Mouse (Mus musculus) cerebellum, postnatal 36 days (tissue): ENCODE data around the gene Calr.
A peak's percentile ranks its signal among the peaks of the same experiment; 100 is the strongest.

ENCODE experiments used
- DNase-seq, 2 experiments: peaks; one replicate each; pipeline ENCODE4 v3.0.0; 2021 to 2022; ENCODE audit warnings: mixed read lengths in 2 of 2

Calr gene

GRCm38 (mm10) chr8:84846722-84847572 lies at the start of gene Calr:
Calr (minus strand) TSS chr8:84846934.
- peak; percentile 98 to 100 for DNase-seq

GRCm38 (mm10) chr8:84895963-84896362 lies 49.2 kb upstream of the Calr start:
- DNase-seq: no peak

GRCm38 (mm10) chr8:84893709-84894134 lies 47.0 kb upstream of the Calr start, which contains the start of gene Gcdh:
Gcdh (minus strand) TSS chr8:84893921.
- peak; percentile 90 to 92 for DNase-seq

GRCm38 (mm10) chr8:84892993-84893708 lies 46.4 kb upstream of the Calr start:
- no peak for DNase-seq

GRCm38 (mm10) chr8:84889141-84889540 lies 42.4 kb upstream of the Calr start:
- no peak for DNase-seq

- DNase-seq: no peak
These were observed 41.5 kb upstream of the Calr start for GRCm38 (mm10) chr8:84888280-84888679.

GRCm38 (mm10) chr8:84884728-84885127 lies 38.0 kb upstream of the Calr start:
- DNase-seq: no peak

- no peak for DNase-seq
These were observed 32.2 kb upstream of the Calr start for GRCm38 (mm10) chr8:84878915-84879314.

GRCm38 (mm10) chr8:84877297-84878035 lies 30.7 kb upstream of the Calr start:
- peak; percentile 82 for DNase-seq

- no peak for DNase-seq
These were observed 27.6 kb upstream of the Calr start for GRCm38 (mm10) chr8:84874339-84874738.

- no peak for DNase-seq
These were observed 26.3 kb upstream of the Calr start for GRCm38 (mm10) chr8:84873016-84873415.

- peak in 1 of 2 experiments; percentile 17 for DNase-seq
These were observed 25.7 kb upstream of the Calr start for GRCm38 (mm10) chr8:84872309-84872965.

GRCm38 (mm10) chr8:84871376-84872308 lies 24.9 kb upstream of the Calr start, which contains the start of gene Syce2:
Syce2 (plus strand) TSS chr8:84872111.
- DNase-seq: peak; percentile 39 to 70

- DNase-seq: peak; percentile 94
These were observed 10.2 kb upstream of the Calr start, which contains the start of gene Farsa for GRCm38 (mm10) chr8:84856864-84857441. Farsa (plus strand) TSS chr8:84856989.

GRCm38 (mm10) chr8:84856434-84856833 lies 9.7 kb upstream of the Calr start:
- DNase-seq: no peak

- no peak for DNase-seq
These were observed 1.1 kb upstream of the Calr start for GRCm38 (mm10) chr8:84847684-84848435.

GRCm38 (mm10) chr8:84846094-84846721 lies 526 bp downstream of the Calr start:
- DNase-seq: no peak

GRCm38 (mm10) chr8:84845355-84846093 lies 1.2 kb downstream of the Calr start:
- DNase-seq: peak; percentile 52 to 58
